Mouse (Mus musculus) urinary bladder, adult 18-20 months (tissue): ENCODE measurements around the gene Gm10118.

ENCODE experiments used
- DNase-seq, 2 experiments: peaks; one replicate each; pipeline ENCODE4 v3.0.0; 2022; ENCODE audit warnings: low spot score in 2 of 2, mixed read lengths in 2 of 2

Gm10118 gene

GRCm38 (mm10) chr10:63927334-63927733, at the start of gene Gm10118:
TSS of gene Gm10118 (minus strand) at chr10:63927434.
- DNase-seq = no peak

- no peak for DNase-seq
Measured at GRCm38 (mm10) chr10:63972300-63972699, 45.1 kb upstream of the Gm10118 start.

GRCm38 (mm10) chr10:63954308-63954930, 27.2 kb upstream of the Gm10118 start:
- no peak for DNase-seq

- no peak for DNase-seq
Measured at GRCm38 (mm10) chr10:63951481-63951880, 24.2 kb upstream of the Gm10118 start.

- DNase-seq = no peak
Measured at GRCm38 (mm10) chr10:63950867-63951266, 23.6 kb upstream of the Gm10118 start.

- DNase-seq = no peak
Measured at GRCm38 (mm10) chr10:63947266-63947665, 20.0 kb upstream of the Gm10118 start.

- DNase-seq = no peak
Measured at GRCm38 (mm10) chr10:63945534-63945933, 18.3 kb upstream of the Gm10118 start.

- no peak for DNase-seq
Measured at GRCm38 (mm10) chr10:63933946-63934345, 6.7 kb upstream of the Gm10118 start.

- DNase-seq = no peak
Measured at GRCm38 (mm10) chr10:63908878-63909277, 18.4 kb downstream of the Gm10118 start.

GRCm38 (mm10) chr10:63899891-63900290, 27.3 kb downstream of the Gm10118 start:
- no peak for DNase-seq

- DNase-seq = no peak
Measured at GRCm38 (mm10) chr10:63894612-63895011, 32.6 kb downstream of the Gm10118 start.

- no peak for DNase-seq
Measured at GRCm38 (mm10) chr10:63886449-63887088, 40.7 kb downstream of the Gm10118 start.

- DNase-seq = peak in 1 of 2 experiments; percentile 28
Measured at GRCm38 (mm10) chr10:63880462-63880903, 46.8 kb downstream of the Gm10118 start.
